Mouse (Mus musculus): ENCODE measurements at regions not wholly inside any gene's neighbourhood (a gene's known extent, or its start where the extent isn't known, plus 50 kb on each side); places are given as distances from the start of the nearest gene placed in this dataset.

DNA sequence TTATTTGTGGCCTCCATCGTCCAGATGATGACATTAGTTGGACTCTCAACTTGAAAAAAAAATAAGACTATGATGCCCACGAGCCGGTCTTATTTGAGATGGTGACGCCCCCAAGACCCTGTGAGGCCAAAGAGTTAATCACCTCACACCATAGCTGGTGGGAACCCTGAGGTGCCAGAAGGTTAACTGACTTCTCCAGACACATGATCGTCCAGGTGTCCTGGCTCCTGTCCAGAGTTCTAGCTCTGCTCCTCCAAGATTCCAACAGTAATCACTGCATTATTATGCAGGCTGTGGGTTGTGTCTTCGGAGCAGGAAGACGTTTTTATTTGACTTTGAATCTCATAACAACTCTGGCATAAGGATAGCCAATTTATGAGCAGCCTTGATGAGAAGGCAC is 490.7 kb downstream of the Adam3 start:
- no peak for TF ChIP-seq CTCF (IDR thresholded peaks at IDR 0.05)
- TF ChIP-seq EP300 (IDR thresholded peaks at IDR 0.05), result no peak
